Mouse (Mus musculus) liver, postnatal 0 days (tissue): ENCODE data around the gene Zfhx2. TPM values are rescaled to one million over a fixed set of nuclear protein-coding genes. Genes with fewer than 3 reads are reported as not detected.

Source experiments
- ATAC-seq: fragments of 200-750 bp; cut with Nextera tagmentation; 2 replicates; pipeline ENCODE4 v1.8.0; 2017; ENCODE audit warnings: mild to moderate bottlenecking, moderate library complexity
- DNase-seq: peaks from one replicate; pipeline ENCODE4 v3.0.0-alpha.2; 2016
- H3K27ac ChIP-seq: fragments of 300-500 bp; sonication (generic); 2 replicates; pipeline ENCODE4 v1.5.1; 2014; ENCODE audit warnings: antibody characterized with exemption, moderate library complexity, mild to moderate bottlenecking, low read depth
- H3K27me3 ChIP-seq: fragments of 300-500 bp; sonication (generic); 2 replicates; pipeline ENCODE4 v1.6.1; 2014; ENCODE audit warnings: low read length, control low read depth, mixed read lengths; ENCODE audit not compliant: insufficient read depth
- H3K36me3 ChIP-seq: fragments of 300-500 bp; sonication (generic); replicated peaks from 2 replicates; pipeline ENCODE4 v1.6.1; 2014; ENCODE audit warnings: mild to moderate bottlenecking, control low read depth, low read length, moderate library complexity, mixed read lengths; ENCODE audit not compliant: insufficient read depth
- H3K4me1 ChIP-seq: fragments of 300-500 bp; sonication (generic); 2 replicates; pipeline ENCODE4 v1.6.1; 2014; ENCODE audit warnings: antibody characterized with exemption, mild to moderate bottlenecking, control low read depth; ENCODE audit not compliant: insufficient read depth
- H3K4me2 ChIP-seq: fragments of 300-500 bp; sonication (generic); 2 replicates; pipeline ENCODE4 v1.6.1; 2014; ENCODE audit warnings: low read depth, mild to moderate bottlenecking, low read length, moderate library complexity, mixed read lengths
- H3K4me3 ChIP-seq: fragments of 300-500 bp; sonication (generic); 2 replicates; pipeline ENCODE4 v1.5.1; 2014; ENCODE audit warnings: low read depth, low read length
- H3K9ac ChIP-seq: fragments of 300-500 bp; sonication (generic); replicated peaks from 2 replicates; pipeline ENCODE4 v1.6.1; 2014; ENCODE audit warnings: mild to moderate bottlenecking, moderate library complexity
- H3K9me3 ChIP-seq: fragments of 300-500 bp; sonication (generic); 2 replicates; pipeline ENCODE4 v1.6.1; 2016; ENCODE audit warnings: mild to moderate bottlenecking, control low read depth, low read length, mixed read lengths
- CTCF ChIP-seq: sonication (generic); IDR thresholded peaks from 2 replicates; pipeline ENCODE4 v1.5.1; 2016; ENCODE audit warnings: antibody characterized with exemption, low read depth
- EP300 ChIP-seq: IDR thresholded peaks from 2 replicates; pipeline ENCODE4 v1.6.1; 2016; ENCODE audit warnings: antibody characterized with exemption, low read depth, mild to moderate bottlenecking
- WGBS: fragments of 180-500 bp; shearing (Covaris S2); extraction: QIAGEN DNeasy Blood & Tissue Kit; methylation state at CpG from one replicate; pipeline ENCODE4 v1.1.7; 2014; ENCODE audit not compliant: insufficient replicate concordance; 5-methylcytosine and 5-hydroxymethylcytosine counted together
- polyA plus RNA-seq: library from polyadenylated mRNA; unstranded; fragments of >200 nt; fragmentation: Nextera tagmentation; extraction: Ambion mirVana; gene quantifications from 2 replicates; pipeline ENCODE4 v1.2.1, GENCODE M21; 2015

Zfhx2 gene
- polyA plus RNA-seq, 1 experiment from 2014 or later = 1.0 TPM

GRCm38 (mm10) chr14:55104365-55104764 lies 12.2 kb upstream of the Zfhx2 start:
- Histone ChIP-seq H3K9me3 (no peaks in the 10 kb centered on the region), H3K4me2 (no peak overlapping the region), H3K9ac (no peak overlapping the region), H3K27me3 (peaks cover 8% of the 10 kb centered on the region), H3K27ac (no peak overlapping the region), H3K4me3 (no peak overlapping the region), H3K4me1 (peaks cover 12% of the 10 kb centered on the region), H3K36me3 (peaks cover 17% of the 10 kb centered on the region)
- DNase-seq (peak; percentile 15), ATAC-seq (no peak)
- 87% methylated on average over 18 of the region's 18 CpGs for WGBS
- TF ChIP-seq CTCF (no peak), EP300 (no peak)

GRCm38 (mm10) chr14:55102253-55102785 lies 10.2 kb upstream of the Zfhx2 start:
- DNase-seq (no peak), ATAC-seq (no peak)
- Histone ChIP-seq H3K9me3 (no peaks in the 10 kb centered on the region), H3K4me3 (no peak overlapping the region), H3K4me2 (no peak overlapping the region), H3K4me1 (peaks cover 15% of the 10 kb centered on the region), H3K27ac (no peak overlapping the region), H3K27me3 (no peaks in the 10 kb centered on the region), H3K9ac (no peak overlapping the region), H3K36me3 (peaks cover 28% of the 10 kb centered on the region)
- WGBS = 86% methylated on average over 15 of the region's 15 CpGs
- no peak for TF ChIP-seq CTCF
- no peak for TF ChIP-seq EP300

DNA sequence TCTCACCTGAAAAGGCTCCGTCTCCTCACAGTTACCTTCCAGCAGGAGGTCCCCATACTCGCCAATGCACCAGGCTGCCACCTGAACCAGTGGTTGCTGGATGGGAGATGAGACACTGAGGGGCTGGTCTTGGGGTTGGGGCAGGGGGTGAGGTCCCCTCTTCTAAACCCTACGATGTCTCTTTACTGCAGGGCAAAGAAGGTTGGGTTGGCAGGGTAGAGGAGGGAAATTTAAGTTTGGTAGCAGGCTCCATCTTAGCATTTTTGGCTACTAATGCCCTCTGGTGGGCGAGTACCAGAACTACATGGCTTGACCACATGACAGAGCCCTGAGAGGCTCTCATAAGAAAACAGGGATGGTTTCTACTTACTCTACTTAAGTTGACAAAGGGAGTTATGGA lies 9.5 kb upstream of the Zfhx2 start:
- no peak for ATAC-seq

GRCm38 (mm10) chr14:55098067-55098466 lies 5.9 kb upstream of the Zfhx2 start:
- H3K27me3 ChIP-seq = no peaks in the 10 kb centered on the region
- no peak overlapping the region for H3K4me2 ChIP-seq
- 55% methylated on average over 4 of the region's 4 CpGs for WGBS
- H3K4me1 ChIP-seq = peaks cover 20% of the 10 kb centered on the region
- H3K27ac ChIP-seq = peak overlapping the region; percentile 72
- no peak overlapping the region for H3K4me3 ChIP-seq
- ATAC-seq (peak; percentile 20; the same call in 1 of the 2 replicates), DNase-seq (peak; percentile 62)
- peak; percentile 80 for TF ChIP-seq CTCF
- no peak for TF ChIP-seq EP300
- no peak overlapping the region for H3K9ac ChIP-seq
- H3K9me3 ChIP-seq = no peaks in the 10 kb centered on the region
- H3K36me3 ChIP-seq = peaks cover 23% of the 10 kb centered on the region

More for the DNA sequence above, 9.5 kb upstream of the Zfhx2 start:
- no peak for TF ChIP-seq EP300
- TF ChIP-seq CTCF = peak; percentile 80
- Histone ChIP-seq H3K4me3 (no peak overlapping the region), H3K9me3 (no peaks in the 10 kb centered on the region), H3K36me3 (peaks cover 28% of the 10 kb centered on the region), H3K9ac (no peak overlapping the region), H3K4me1 (peaks cover 19% of the 10 kb centered on the region), H3K4me2 (no peak overlapping the region), H3K27ac (no peak overlapping the region), H3K27me3 (no peaks in the 10 kb centered on the region)
- peak; percentile 56 for DNase-seq
- WGBS = 47% methylated on average over 4 of the region's 4 CpGs

DNA sequence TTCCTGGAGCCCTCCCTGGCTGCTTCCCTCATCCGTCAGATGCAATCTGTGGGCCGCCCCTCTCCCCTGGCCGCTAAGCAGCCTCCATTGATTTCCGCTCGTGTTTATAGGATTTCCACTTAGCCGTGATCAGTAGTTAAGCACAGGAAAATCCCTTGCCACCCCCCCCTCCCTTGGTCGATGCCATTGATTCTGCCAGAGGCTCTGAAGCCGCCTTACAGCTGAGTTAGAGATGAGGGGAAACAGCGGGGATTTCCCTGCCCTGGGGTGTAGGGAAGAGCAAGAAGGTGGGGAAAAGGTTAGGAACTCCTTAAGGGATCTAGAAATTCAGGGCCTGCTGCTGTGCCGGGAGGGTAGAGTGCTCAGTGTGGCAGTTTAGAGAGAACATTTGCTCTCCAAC lies 5.5 kb upstream of the Zfhx2 start:
- Histone ChIP-seq H3K9me3 (no peaks in the 10 kb centered on the region), H3K27ac (peak overlapping the region; percentile 72), H3K27me3 (no peaks in the 10 kb centered on the region), H3K4me1 (peaks cover 20% of the 10 kb centered on the region), H3K36me3 (peaks cover 23% of the 10 kb centered on the region), H3K9ac (no peak overlapping the region), H3K4me3 (no peak overlapping the region), H3K4me2 (no peak overlapping the region)
- 70% methylated on average over 10 of the region's 10 CpGs for WGBS
- DNase-seq (peak; percentile 16), ATAC-seq (no peak)
- TF ChIP-seq CTCF (no peak), EP300 (no peak)

- DNase-seq (no peak), ATAC-seq (no peak)
- TF ChIP-seq CTCF (no peak), EP300 (no peak)
- H3K9ac ChIP-seq = no peak overlapping the region
- H3K27me3 ChIP-seq = no peaks in the 10 kb centered on the region
- H3K27ac ChIP-seq = no peak overlapping the region
- H3K9me3 ChIP-seq = no peaks in the 10 kb centered on the region
- peaks cover 20% of the 10 kb centered on the region for H3K4me1 ChIP-seq
- H3K4me2 ChIP-seq = no peak overlapping the region
- WGBS = 76% methylated on average over 9 of the region's 9 CpGs
- H3K4me3 ChIP-seq = no peak overlapping the region
- H3K36me3 ChIP-seq = peaks cover 23% of the 10 kb centered on the region
These were observed 4.5 kb upstream of the Zfhx2 start for GRCm38 (mm10) chr14:55096573-55097087.

DNA sequence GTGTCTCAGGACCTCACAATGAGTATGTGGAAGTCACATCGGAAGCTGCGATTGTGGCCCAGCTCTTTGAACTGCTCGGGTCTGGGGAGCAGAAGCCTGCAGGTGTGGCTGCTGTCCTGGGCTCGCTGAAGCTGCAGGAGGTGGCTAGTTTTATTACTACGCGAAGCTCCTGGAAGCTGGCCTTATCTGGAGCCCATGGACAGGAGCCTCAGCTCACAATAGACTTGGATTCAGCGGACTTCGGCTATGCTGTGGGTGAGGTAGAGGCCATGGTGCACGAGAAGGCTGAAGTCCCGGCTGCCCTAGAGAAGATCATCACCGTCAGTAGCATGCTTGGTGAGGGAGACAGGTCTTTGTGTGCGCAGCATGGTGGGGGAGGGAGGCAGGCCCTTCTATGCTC lies 3.5 kb upstream of the Zfhx2 start:
- ATAC-seq (no peak), DNase-seq (peak; percentile 17)
- Histone ChIP-seq H3K9ac (peak overlapping the region; percentile 83), H3K27me3 (no peaks in the 10 kb centered on the region), H3K4me1 (peaks cover 29% of the 10 kb centered on the region), H3K27ac (peak overlapping the region; percentile 80; the same call in 1 of the 2 replicates), H3K36me3 (peaks cover 18% of the 10 kb centered on the region), H3K9me3 (no peaks in the 10 kb centered on the region), H3K4me3 (peak overlapping the region; percentile 89), H3K4me2 (peak overlapping the region; percentile 91)
- 58% methylated on average over 12 of the region's 12 CpGs for WGBS
- TF ChIP-seq EP300 (no peak), CTCF (no peak)
